Mouse (Mus musculus): ENCODE results near the gene Ncor2. TPM values are rescaled to one million over a fixed set of nuclear protein-coding genes. Genes with fewer than 3 reads are reported as not detected.

Gene Ncor2
- total RNA-seq, 2 experiments from 2014 or later: 291 to 298 TPM

- DNase-seq (ENCODE audit: low spot score in 2 of 2): no peak
These were observed 46.3 kb downstream of the Ncor2 start for GRCm38 (mm10) chr5:125132566-125133260.

- no peak for DNase-seq (ENCODE audit: low spot score in 2 of 2)
These were observed 47.0 kb downstream of the Ncor2 start for GRCm38 (mm10) chr5:125132069-125132468.

- no peak for DNase-seq (ENCODE audit: low spot score in 2 of 2)
These were observed 48.6 kb downstream of the Ncor2 start for GRCm38 (mm10) chr5:125130406-125130805.

DNA sequence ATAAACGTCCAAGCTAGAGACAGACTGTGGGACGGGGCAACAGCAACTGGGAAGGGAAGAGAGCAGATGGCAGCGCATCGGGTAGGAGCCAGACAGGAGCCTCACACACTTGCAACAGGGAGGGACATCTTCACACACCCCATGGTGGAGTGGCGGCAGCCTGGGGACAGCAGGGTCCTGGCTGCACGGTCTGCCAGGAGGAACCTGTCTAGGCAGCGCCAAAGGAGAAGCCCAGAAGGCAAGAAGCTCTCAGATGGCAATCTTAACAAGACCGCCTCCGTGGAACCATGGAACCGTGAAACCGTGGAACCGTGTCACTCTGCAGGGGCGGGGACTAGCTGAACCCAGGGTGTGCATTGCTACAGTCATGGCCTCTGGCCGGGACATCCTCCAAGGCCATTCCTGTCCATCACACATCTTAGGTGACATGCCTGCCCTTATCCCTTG is 50.1 kb downstream of the Ncor2 start:
- DNase-seq (ENCODE audit: low spot score in 2 of 2): peak; percentile 55 to 61

GRCm38 (mm10) chr5:125127920-125128319 is 51.1 kb downstream of the Ncor2 start:
- no peak for DNase-seq (ENCODE audit: low spot score in 2 of 2)

- DNase-seq (ENCODE audit: low spot score in 2 of 2): no peak
These were observed 51.6 kb downstream of the Ncor2 start for GRCm38 (mm10) chr5:125127426-125127825.

DNA sequence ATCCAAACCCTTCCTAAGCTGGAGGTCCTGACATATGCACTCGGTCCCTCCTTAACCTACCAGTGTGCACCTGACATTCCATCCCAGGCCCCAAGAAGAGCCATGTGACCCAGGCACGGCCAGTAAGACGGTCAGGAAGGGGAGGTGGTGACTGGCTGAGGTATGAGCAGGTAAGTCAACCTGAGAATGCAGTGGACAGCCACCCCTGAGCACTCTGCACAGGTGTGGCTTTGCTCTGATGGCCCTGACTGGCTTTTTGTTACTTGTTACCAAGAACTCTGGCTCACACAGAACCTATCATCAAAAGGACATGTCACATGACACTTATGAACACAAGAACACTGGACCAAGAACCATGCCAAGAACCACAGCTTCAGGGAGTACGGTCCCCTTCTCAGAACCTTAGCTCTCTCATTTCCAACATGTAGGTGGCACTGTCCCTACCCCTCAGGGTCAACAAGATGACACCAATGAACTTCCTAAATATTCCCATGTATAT is 53.0 kb downstream of the Ncor2 start:
- no peak for DNase-seq (ENCODE audit: low spot score in 2 of 2)

DNA sequence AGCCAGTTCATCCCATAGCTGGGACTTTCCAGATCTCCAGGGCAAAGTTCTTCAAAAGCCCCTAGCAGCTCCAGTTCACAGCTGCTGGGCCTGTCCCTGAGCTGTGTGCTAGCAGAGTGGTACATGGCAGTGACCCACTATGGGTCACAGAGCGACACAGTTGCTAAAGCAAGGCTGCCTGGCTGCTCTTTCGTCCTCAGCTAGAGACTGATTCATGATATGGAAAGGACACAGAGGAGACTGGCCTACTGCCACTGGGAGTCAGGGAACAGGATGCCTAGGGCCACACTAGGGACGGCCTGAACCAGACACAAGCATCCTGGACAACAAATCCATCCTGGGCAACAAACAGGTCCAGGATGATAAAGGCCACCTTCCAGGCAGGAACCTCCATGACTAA is 53.8 kb downstream of the Ncor2 start:
- no peak for DNase-seq (ENCODE audit: low spot score in 2 of 2)

- DNase-seq (ENCODE audit: low spot score in 2 of 2): no peak
These were observed 55.0 kb downstream of the Ncor2 start for GRCm38 (mm10) chr5:125124002-125124401.

DNA sequence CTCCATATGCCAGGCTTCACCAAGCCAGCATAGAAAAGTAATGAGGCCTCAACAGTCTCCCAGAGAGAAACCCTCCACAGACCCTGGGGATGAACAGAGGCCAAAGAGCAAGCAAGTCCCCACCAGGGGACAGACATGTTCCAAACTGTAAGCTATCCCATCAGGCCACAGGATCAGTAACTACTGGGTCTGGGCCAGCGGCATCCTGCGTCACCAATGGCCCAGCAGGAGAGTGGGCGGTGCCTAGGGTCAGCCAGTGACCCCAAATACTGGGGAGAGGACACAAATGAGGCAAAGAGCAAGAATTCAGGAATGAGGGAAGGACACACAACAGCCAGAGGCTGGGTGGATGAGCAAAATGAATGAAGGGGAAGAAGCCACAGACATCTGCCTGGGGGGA is 55.8 kb downstream of the Ncor2 start:
- no peak for DNase-seq (ENCODE audit: low spot score in 2 of 2)

DNA sequence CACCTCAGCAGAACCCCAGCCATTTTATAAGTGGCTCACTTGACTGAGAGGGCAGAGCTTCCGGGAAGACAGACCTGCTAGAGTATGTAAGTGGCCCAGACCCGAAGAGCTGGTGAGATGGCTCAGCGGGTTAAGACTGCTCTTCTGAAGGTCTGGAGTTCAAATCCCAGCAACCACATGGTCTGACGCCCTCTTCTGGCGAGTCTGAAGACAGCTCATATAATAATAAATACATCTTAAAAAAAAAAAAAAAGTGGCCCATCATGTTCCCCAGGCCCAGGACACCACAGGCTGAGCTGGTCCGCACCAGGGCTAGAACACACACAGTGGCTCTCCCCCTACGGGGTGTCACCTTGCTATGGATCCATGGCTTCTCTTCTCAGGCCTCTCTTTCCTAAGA is 56.5 kb downstream of the Ncor2 start:
- no peak for DNase-seq (ENCODE audit: low spot score in 2 of 2)

DNA sequence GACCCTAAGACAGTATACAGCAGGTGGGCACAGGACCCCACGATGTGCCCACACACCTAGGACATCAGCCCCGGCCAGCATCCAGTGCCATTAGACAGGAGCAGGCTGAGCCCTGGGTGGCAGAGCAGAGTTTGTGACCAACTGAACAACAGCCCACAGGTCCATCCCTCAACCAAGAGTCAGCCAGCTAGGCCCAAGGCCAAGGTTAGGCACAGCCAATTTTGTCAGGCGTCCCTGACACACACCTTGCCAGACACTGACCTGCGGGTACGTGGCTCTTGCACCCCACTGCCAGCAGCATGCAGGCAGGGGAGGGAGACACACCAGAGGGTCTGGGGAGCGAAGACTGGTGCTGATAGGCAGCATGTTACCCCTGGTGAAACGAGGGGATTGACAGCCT is 57.0 kb downstream of the Ncor2 start:
- no peak for DNase-seq (ENCODE audit: low spot score in 2 of 2)

DNA sequence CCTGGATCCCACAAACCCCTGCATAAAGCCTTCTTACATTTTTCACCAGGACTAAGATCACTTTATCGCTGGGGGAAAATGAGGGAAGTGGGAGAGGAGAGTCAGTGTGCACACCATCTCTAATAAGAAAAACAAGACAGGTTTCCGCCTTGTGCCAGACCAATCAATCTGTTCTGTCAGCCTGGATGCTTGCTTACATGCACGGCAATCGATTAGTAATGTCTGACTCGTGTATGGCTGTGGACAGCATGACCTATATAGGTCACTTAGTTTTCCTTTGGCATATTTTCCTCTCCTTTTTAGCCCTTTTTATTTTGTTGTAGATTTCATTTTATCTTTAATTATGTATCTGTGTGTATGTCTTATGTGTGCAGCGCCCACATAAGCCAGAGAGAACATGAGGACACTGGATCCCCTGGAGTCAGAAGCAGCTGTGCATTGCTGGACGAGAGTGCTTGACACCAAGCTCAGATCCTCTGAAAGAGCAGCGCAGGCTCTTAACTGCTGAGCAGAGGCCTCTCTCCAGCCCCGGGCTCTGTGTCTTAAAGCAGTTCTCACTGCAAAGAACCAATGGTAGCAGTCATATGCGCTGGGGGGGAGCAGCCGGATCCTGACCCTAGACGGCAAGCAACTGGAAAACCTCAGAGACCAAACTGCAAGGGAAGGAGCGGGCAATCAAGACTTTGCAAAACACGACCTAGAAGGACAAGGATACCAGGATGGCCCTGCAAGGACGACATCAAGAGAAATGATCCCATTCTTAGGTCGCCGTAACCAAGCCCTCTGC is 58.3 kb downstream of the Ncor2 start:
- DNase-seq (ENCODE audit: low spot score in 2 of 2): no peak

GRCm38 (mm10) chr5:125117238-125117637 is 61.8 kb downstream of the Ncor2 start:
- DNase-seq (ENCODE audit: low spot score in 2 of 2): no peak

DNA sequence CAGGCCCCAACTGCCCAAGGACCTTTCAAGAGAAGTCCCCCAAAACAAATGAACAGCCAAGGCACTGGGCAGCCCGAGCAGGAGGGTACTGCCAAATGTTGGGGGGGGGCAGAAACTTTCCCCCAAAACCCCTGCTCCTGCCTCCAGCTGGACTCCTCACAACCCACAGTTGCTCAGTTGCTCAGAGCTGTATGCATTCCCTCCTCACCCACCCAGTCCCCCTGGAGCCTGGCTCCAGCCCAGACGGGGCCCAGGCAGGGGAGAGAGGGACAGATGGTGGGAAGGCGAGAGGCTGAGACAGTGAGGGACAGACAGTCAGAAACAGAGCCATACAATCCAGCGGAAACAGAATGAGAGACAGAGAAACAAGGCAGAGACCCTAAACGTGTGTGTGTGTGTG is 66.0 kb downstream of the Ncor2 start:
- DNase-seq (ENCODE audit: low spot score in 2 of 2): peak in 1 of 2 experiments; percentile 74

DNA sequence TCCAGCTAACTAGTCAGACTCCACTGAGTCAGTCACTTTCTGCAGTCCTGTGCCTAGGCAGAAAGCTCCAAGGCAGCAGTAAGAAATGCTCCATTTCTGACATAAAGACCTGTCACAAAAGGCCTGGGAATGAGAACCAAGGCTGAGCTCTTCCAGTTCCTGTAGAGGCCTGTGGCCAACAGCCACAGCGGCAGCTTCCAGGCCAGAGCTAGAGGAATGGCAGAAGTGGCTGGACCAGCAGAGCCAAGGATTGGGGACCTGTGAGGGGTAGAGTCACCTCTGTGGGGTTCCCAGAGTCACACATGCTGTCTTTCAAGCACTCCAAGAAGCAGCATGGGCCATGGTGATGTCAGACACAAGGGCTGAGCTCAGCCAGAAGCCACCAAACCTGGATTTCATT is 66.4 kb downstream of the Ncor2 start:
- DNase-seq (ENCODE audit: low spot score in 2 of 2): no peak

DNA sequence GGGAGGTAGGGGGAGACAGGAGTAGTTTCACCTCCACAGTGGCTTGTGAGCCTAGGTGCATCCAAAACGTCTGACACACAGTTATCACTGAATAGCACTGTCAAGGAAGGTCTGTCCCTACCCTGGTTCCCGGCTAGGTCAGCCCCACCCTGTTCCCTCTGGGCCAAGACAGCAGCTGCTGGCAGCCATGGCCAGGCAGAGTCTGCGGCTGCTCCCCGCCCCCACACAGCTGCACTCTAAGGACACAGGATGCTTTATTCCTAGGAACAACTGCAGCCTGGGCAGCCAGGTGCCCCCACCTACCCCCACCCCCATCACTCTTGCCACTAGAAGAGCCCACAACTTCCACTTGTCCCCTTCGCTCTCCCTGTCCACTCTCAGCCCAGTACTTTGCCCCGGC is 67.9 kb downstream of the Ncor2 start:
- DNase-seq (ENCODE audit: low spot score in 2 of 2): no peak

- DNase-seq (ENCODE audit: low spot score in 2 of 2): no peak
These were observed 68.3 kb downstream of the Ncor2 start for GRCm38 (mm10) chr5:125110722-125111121.

GRCm38 (mm10) chr5:125110196-125110595 is 68.8 kb downstream of the Ncor2 start:
- DNase-seq (ENCODE audit: low spot score in 2 of 2): no peak

DNA sequence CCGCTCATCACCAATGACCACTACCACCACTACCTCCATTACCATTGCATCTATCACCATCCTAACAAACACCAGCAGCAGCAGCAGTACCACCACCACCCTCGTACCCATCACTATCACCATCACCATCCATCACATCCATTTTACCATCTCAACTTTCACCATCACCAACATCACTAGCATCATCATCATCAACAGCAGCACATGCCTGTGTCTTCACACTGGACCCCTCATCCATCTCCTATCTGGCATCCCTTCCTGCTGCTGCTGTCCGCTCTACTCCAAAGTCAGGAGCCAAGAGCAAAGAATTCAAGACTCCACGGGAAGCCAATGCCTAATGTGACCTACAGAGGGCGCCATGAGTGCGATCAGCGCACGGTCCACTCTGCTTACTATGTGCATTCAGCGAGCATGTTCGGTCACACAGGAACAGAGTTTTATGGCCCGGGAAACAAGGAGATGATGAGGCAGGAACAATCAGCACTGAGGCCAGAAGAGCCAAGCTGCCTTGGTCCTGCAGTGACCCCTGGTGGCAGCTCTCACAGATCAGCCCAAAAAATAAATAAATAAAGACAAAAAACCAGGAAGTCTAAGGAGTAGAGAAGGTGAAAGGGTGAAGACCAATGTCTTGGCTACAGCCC is 71.9 kb downstream of the Ncor2 start:
- DNase-seq (ENCODE audit: low spot score in 2 of 2): peak; percentile 39 to 71

DNA sequence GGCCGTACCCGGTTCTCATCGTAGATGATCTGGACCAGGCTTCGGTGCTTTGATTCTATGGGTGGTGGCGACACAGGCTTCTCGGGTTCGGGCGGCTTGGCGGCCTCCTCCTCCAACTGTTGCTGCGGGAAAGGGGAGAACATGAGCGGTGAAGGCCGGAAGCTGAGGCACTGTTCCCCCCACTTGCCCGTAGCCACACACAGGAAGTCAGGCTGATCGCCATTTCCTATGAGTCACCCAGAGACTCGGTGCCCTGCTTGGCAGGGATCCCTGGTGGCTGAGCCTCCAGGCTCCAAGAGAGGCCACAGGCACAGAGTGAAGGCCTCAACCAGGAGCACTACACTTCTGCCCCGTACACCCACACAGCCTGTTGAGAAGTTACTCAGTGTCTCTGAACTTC is 72.8 kb downstream of the Ncor2 start:
- DNase-seq (ENCODE audit: low spot score in 2 of 2): peak in 1 of 2 experiments; percentile 51

- no peak for DNase-seq (ENCODE audit: low spot score in 2 of 2)
These were observed 74.2 kb downstream of the Ncor2 start for GRCm38 (mm10) chr5:125104841-125105240.
